Mouse (Mus musculus) spleen, adult 2 months (tissue): ENCODE data around the gene Rassf5.

Source experiments
- CTCF ChIP-seq: fragments of 200-500 bp; IDR thresholded peaks from 2 replicates; pipeline ENCODE4 v1.5.1; 2011; ENCODE audit warnings: mild to moderate bottlenecking, inconsistent platforms; ENCODE audit not compliant: insufficient read depth, insufficient read length, insufficient replicate concordance; ENCODE audit errors: extremely low read depth
- POLR2A ChIP-seq: fragments of 200-500 bp; IDR thresholded peaks from 2 replicates; pipeline ENCODE4 v1.6.1; 2011; ENCODE audit warnings: low read depth, low read length, inconsistent platforms

GRCm38 (mm10) chr1:131286803-131287202 is 41.7 kb upstream of the Rassf5 start:
- TF ChIP-seq CTCF (no peak), POLR2A (no peak)
